Mouse (Mus musculus) CH12.LX (cell line): ENCODE measurements around the gene 1700011L22Rik. TPM values are rescaled to one million over a fixed set of nuclear protein-coding genes. Genes with fewer than 3 reads are reported as not detected.

Source experiments
- DNase-seq: peaks from one replicate; pipeline ENCODE4 v3.0.0-alpha.2; 2013; ENCODE audit errors: extremely low read depth
- H3K27ac ChIP-seq: 2 replicates; pipeline ENCODE4 v1.5.1; 2012; ENCODE audit warnings: low read depth, mild to moderate bottlenecking, control low read depth, moderate library complexity; ENCODE audit not compliant: insufficient read depth
- H3K27me3 ChIP-seq: replicated peaks from 2 replicates; pipeline ENCODE3; 2012; ENCODE audit warnings: inconsistent platforms
- H3K36me3 ChIP-seq, 2 experiments: replicated peaks in 1 of 2; 2 replicates each; pipeline versions ENCODE3 to v1.6.1; 2012; ENCODE audit warnings: inconsistent platforms in 1 of 2, low read length in 1 of 2, mild to moderate bottlenecking in 1 of 2, mixed read lengths in 1 of 2, moderate library complexity in 1 of 2; ENCODE audit not compliant: control insufficient read depth in 1 of 2, insufficient read depth in 1 of 2
- H3K4me1 ChIP-seq, 2 experiments: 2 replicates each; pipeline ENCODE4 v1.6.1; 2012; ENCODE audit warnings: inconsistent platforms in 1 of 2, moderate library complexity in 1 of 2; ENCODE audit not compliant: insufficient read depth in 2 of 2, control insufficient read depth in 1 of 2
- H3K4me2 ChIP-seq: 2 replicates; pipeline ENCODE4 v1.6.1; 2012; ENCODE audit warnings: low read depth, mild to moderate bottlenecking, control low read depth; ENCODE audit not compliant: poor library complexity, insufficient read depth, severe bottlenecking
- H3K4me3 ChIP-seq, 3 experiments: fragments of 150-350 bp in 1 of 3; sonication (generic) in 1 of 3; replicated peaks in 1 of 3; 2 replicates each; pipeline versions ENCODE3 to v1.5.1; 2011 to 2012; ENCODE audit warnings: low read depth in 2 of 3, low read length in 2 of 3, mild to moderate bottlenecking in 2 of 3, moderate library complexity in 2 of 3, control low read depth in 1 of 3, improper control_type of control experiment in 1 of 3, inconsistent platforms in 1 of 3, mixed read lengths in 1 of 3; ENCODE audit not compliant: poor library complexity in 1 of 3
- H3K79me2 ChIP-seq: replicated peaks from 2 replicates; pipeline ENCODE4 v1.6.1; 2012; ENCODE audit warnings: mild to moderate bottlenecking, moderate library complexity; ENCODE audit not compliant: control insufficient read depth, poor library complexity, insufficient read depth, severe bottlenecking; ENCODE audit errors: extremely low read depth
- H3K9ac ChIP-seq: 2 replicates; pipeline ENCODE4 v1.6.1; 2012; ENCODE audit warnings: low read depth, mild to moderate bottlenecking, control low read depth, moderate library complexity; ENCODE audit not compliant: insufficient read depth
- H3K9me3 ChIP-seq: replicated peaks from 2 replicates; pipeline ENCODE3; 2012; ENCODE audit warnings: low read length, inconsistent platforms, mixed read lengths
- CHD1 ChIP-seq: IDR thresholded peaks from 2 replicates; pipeline ENCODE4 v1.6.1; 2012; ENCODE audit warnings: low read depth, low read length, improper control_type of control experiment, inconsistent platforms
- CTCF ChIP-seq, 2 experiments: IDR thresholded peaks in 1 of 2; conservative IDR thresholded peaks in 1 of 2; 2 replicates each; pipeline ENCODE4 v1.5.1; 2011 to 2012; ENCODE audit warnings: low read depth in 2 of 2, low read length in 2 of 2, improper control_type of control experiment in 1 of 2, inconsistent platforms in 1 of 2, mild to moderate bottlenecking in 1 of 2, moderate library complexity in 1 of 2
- EP300 ChIP-seq: IDR thresholded peaks from 2 replicates; pipeline ENCODE4 v1.6.1; 2011; ENCODE audit warnings: low read length, improper control_type of control experiment
- HCFC1 ChIP-seq: IDR thresholded peaks from 2 replicates; pipeline ENCODE4 v1.6.1; 2012; ENCODE audit warnings: low read depth, mild to moderate bottlenecking, inconsistent platforms, low read length, improper control_type of control experiment
- JUN ChIP-seq: IDR thresholded peaks from 2 replicates; pipeline ENCODE4 v1.6.1; 2011; ENCODE audit warnings: low read depth, mild to moderate bottlenecking, low read length, improper control_type of control experiment, moderate library complexity; ENCODE audit not compliant: insufficient read depth
- KAT2A ChIP-seq: IDR thresholded peaks from 2 replicates; pipeline ENCODE4 v1.6.1; 2012; ENCODE audit warnings: low read length, improper control_type of control experiment, inconsistent platforms; ENCODE audit not compliant: insufficient replicate concordance
- MXI1 ChIP-seq: IDR thresholded peaks from 2 replicates; pipeline ENCODE4 v1.6.1; 2011; ENCODE audit warnings: mild to moderate bottlenecking, low read depth, low read length, improper control_type of control experiment
- MYC ChIP-seq: IDR thresholded peaks from 2 replicates; pipeline ENCODE4 v1.6.1; 2011; ENCODE audit warnings: low read depth, mild to moderate bottlenecking, improper control_type of control experiment, low read length
- POLR2AphosphoS2 ChIP-seq: IDR thresholded peaks from 2 replicates; pipeline ENCODE4 v1.6.1; 2011; ENCODE audit warnings: low read depth, low read length, improper control_type of control experiment
- RAD21 ChIP-seq: IDR thresholded peaks from 2 replicates; pipeline ENCODE4 v1.6.1; 2011; ENCODE audit warnings: low read depth, mild to moderate bottlenecking, low read length, improper control_type of control experiment, moderate library complexity
- SMC3 ChIP-seq: IDR thresholded peaks from 2 replicates; pipeline ENCODE4 v1.6.1; 2011; ENCODE audit warnings: low read depth, low read length, improper control_type of control experiment
- UBTF ChIP-seq: IDR thresholded peaks from 2 replicates; pipeline ENCODE4 v1.6.1; 2012; ENCODE audit warnings: low read depth, mild to moderate bottlenecking, inconsistent platforms, low read length, improper control_type of control experiment, moderate library complexity
- ZC3H11A ChIP-seq: IDR thresholded peaks from 2 replicates; pipeline ENCODE4 v1.6.1; 2012; ENCODE audit warnings: low read depth, mild to moderate bottlenecking, inconsistent platforms, low read length, improper control_type of control experiment
- ZKSCAN1 ChIP-seq: IDR thresholded peaks from 2 replicates; pipeline ENCODE4 v1.6.1; 2012; ENCODE audit warnings: low read depth, inconsistent platforms, low read length, improper control_type of control experiment, borderline replicate concordance
- ZNF384 ChIP-seq: IDR thresholded peaks from 2 replicates; pipeline ENCODE4 v1.6.1; 2012; ENCODE audit warnings: low read depth, low read length, improper control_type of control experiment, inconsistent platforms
- dilution Hi-C: fragments of 300-500 bp; cut with MboI; formaldehyde crosslinking; loops from 2 replicates; pipeline ENCODE4 v1.14.3; 2020; ENCODE audit warnings: low sequenced_read_pairs; ENCODE audit not compliant: extremely low pct_unique_long_range_greater_than_20kb, extremely low pct_ligation_motif_present
- in situ Hi-C: fragments of 300-500 bp; cut with MboI; formaldehyde crosslinking; loops from 3 replicates; pipeline ENCODE4 v1.14.3; 2019; ENCODE audit warnings: low sequenced_read_pairs, low pct_ligation_motif_present, low pct_unique_long_range_greater_than_20kb, mixed read lengths
- polyA plus RNA-seq: library from polyadenylated mRNA; unstranded; fragments of >175 nt; gene quantifications from 2 replicates; pipeline ENCODE4 v1.2.1, GENCODE M21; 2012; ENCODE audit warnings: low read depth; ENCODE audit not compliant: insufficient read length
- total RNA-seq, 2 experiments: library from RNA; depleted of rRNA; stranded (reverse); fragments of 300-350 nt in 1 of 2; fragments of >200 nt in 1 of 2; gene quantifications; 2 replicates each; pipeline ENCODE4 v1.2.3; 2012 to 2014

The 1700011L22Rik gene
- total and polyA plus RNA-seq, 3 experiments, result not detected

DNA sequence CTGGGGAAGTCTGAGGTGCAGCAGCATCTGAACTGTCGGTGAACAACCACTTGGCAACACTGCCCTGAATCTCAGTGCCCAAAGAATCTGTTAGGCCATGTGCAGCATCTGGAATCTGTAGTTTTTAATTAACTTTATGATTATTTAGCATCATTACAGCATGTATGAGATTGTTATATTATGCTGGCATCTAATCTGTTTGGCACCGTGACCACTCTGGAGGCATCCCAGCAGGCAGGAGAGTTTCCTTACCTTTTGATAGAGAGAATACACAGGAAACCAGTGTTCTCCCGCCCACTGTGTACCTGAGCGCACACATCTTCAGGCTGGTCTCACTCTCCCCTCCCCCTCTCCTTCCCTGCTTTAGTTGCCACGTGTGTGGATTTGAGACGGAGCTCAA lies 68.7 kb downstream of the 1700011L22Rik start:
- no peaks in the 10 kb centered on the region for H3K9me3 ChIP-seq
- DNase-seq, result no peak
- dilution Hi-C loops (no loop called here), in situ Hi-C loops (no loop called here)
- H3K27me3 ChIP-seq, result no peaks in the 10 kb centered on the region
- peaks cover 69 to 98% of the 10 kb centered on the region in 2 experiments for H3K36me3 ChIP-seq
- no peak overlapping the region for H3K4me3 ChIP-seq
- no peaks in the 10 kb centered on the region for H3K79me2 ChIP-seq
- no peak overlapping the region for H3K27ac ChIP-seq
- H3K4me2 ChIP-seq, result no peak overlapping the region
- H3K9ac ChIP-seq, result no peak overlapping the region
- TF ChIP-seq KAT2A (no peak), POLR2AphosphoS2 (no peak), UBTF (no peak), EP300 (no peak), JUN (no peak), HCFC1 (no peak), SMC3 (no peak), ZKSCAN1 (no peak), MYC (no peak), CTCF (conservative IDR thresholded peaks at IDR 0.05 in 1 of 2, IDR thresholded peaks at IDR 0.05 in 1 of 2; ENCODE audit: low read depth in 2 of 2, low read length in 2 of 2) (no peak; a peak in 1 of 4 replicates), ZNF384 (no peak), RAD21 (no peak), CHD1 (no peak), ZC3H11A (no peak)
- peaks cover 0 to 2% of the 10 kb centered on the region in 2 experiments; a peak in 1 of 4 replicates for H3K4me1 ChIP-seq

DNA sequence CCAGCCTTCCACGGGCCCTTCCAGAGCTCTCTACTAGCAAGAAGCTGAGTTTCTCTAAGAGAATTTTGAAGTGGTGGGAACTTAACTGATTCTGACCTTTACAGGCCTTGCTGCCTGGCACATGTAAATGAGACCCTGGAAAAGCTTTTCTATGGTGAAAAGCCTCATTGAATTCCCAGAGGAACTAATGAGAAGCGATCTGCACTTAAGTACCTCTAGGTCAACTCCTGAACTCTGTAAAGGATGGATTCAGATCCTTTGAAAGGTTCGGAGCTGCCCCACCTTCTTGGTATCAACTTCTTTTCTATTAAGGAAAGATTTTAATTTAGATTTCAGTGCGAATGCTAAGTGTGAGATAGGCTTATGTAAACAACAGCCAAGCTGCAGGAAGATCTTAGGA lies 72.4 kb downstream of the 1700011L22Rik start:
- in situ Hi-C loops (no loop called here), dilution Hi-C loops (no loop called here)
- no peaks in the 10 kb centered on the region for H3K27me3 ChIP-seq
- H3K4me3 ChIP-seq, result no peak overlapping the region
- DNase-seq, result no peak
- peaks cover 0 to 20% of the 10 kb centered on the region in 2 experiments; a peak in 2 of 4 replicates for H3K4me1 ChIP-seq
- H3K9me3 ChIP-seq, result no peaks in the 10 kb centered on the region
- no peak overlapping the region for H3K4me2 ChIP-seq
- peaks cover 47 to 86% of the 10 kb centered on the region in 2 experiments for H3K36me3 ChIP-seq
- TF ChIP-seq MXI1, result no peak
- H3K9ac ChIP-seq, result no peak overlapping the region
- no peak overlapping the region for H3K27ac ChIP-seq
- no peaks in the 10 kb centered on the region for H3K79me2 ChIP-seq

DNA sequence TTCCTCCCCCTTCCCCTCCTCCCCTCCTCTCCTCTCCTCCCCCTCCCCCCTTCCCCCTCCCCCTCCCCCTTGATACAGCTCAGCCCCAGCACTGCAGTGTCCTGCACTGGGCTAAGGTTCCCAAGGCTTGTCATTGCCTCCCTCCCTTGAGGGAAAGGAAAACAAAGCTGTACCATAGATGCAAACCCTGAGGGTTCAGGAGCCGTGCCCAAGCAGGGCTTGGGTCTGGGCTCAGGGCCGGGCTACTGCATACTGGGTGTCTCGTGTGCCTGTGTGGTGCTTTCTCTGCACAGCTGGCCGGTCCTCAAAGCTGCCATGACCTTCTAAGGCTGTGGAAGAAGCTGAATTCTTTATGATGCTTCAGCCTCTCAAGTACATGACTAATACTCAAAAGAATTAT lies 74.8 kb downstream of the 1700011L22Rik start:
- no peak overlapping the region for H3K9ac ChIP-seq
- H3K27me3 ChIP-seq, result no peaks in the 10 kb centered on the region
- H3K4me3 ChIP-seq, result no peak overlapping the region

More for the DNA sequence above, 74.8 kb downstream of the 1700011L22Rik start:
- Histone ChIP-seq H3K9me3 (no peaks in the 10 kb centered on the region), H3K36me3 (peaks cover 30 to 79% of the 10 kb centered on the region in 2 experiments)
- TF ChIP-seq SMC3 (no peak), ZKSCAN1 (no peak)
- TF ChIP-seq, all 38 proteins: peak for 0
- in situ Hi-C loops, result no loop called here
- dilution Hi-C loops, result no loop called here
- peaks cover 0 to 20% of the 10 kb centered on the region in 2 experiments; a peak in 2 of 4 replicates for H3K4me1 ChIP-seq
- no peak overlapping the region for H3K27ac ChIP-seq
- H3K4me2 ChIP-seq, result no peak overlapping the region
- DNase-seq, result no peak
- H3K79me2 ChIP-seq, result no peaks in the 10 kb centered on the region
